Mouse (Mus musculus) gastrocnemius, adult 2 months (tissue): ENCODE measurements around the gene Slc4a4. TPM values are rescaled to one million over a fixed set of nuclear protein-coding genes. Genes with fewer than 3 reads are reported as not detected.

ENCODE experiments used
- DNase-seq: peaks from one replicate; pipeline ENCODE4 v3.0.0; 2022
- H3K27ac ChIP-seq: fragments of 200-600 bp; 2 replicates; pipeline ENCODE4 v1.8.1; 2022; ENCODE audit warnings: mild to moderate bottlenecking
- H3K4me3 ChIP-seq: fragments of 200-600 bp; 2 replicates; pipeline ENCODE4 v1.8.1; 2022; ENCODE audit warnings: mild to moderate bottlenecking, moderate library complexity
- CTCF ChIP-seq: fragments of 200-600 bp; IDR thresholded peaks from 2 replicates; pipeline ENCODE4 v1.8.1; 2022; ENCODE audit warnings: antibody characterized with exemption, mild to moderate bottlenecking, moderate library complexity
- intact Hi-C: fragments of 180-260 bp; cut with DNase I; formaldehyde crosslinking; loops from one replicate; pipeline ENCODE4 v1.15.1; 2025
- total RNA-seq, 2 experiments: library from RNA; stranded (reverse); gene quantifications; 2 replicates each; pipeline ENCODE4 v1.2.3; 2021

The Slc4a4 gene
- total RNA-seq, 2 experiments from 2014 or later = 14.0 to 19.8 TPM

- intact Hi-C loops = no loop called here
- no peak overlapping the region for H3K27ac ChIP-seq
- DNase-seq = no peak
- TF ChIP-seq CTCF = no peak
- H3K4me3 ChIP-seq = no peak overlapping the region
These were observed 149.5 kb downstream of the Slc4a4 start for GRCm38 (mm10) chr5:89036147-89036546.

GRCm38 (mm10) chr5:89040814-89041213 is 154.2 kb downstream of the Slc4a4 start:
- no peak for TF ChIP-seq CTCF
- H3K27ac ChIP-seq = no peak overlapping the region
- DNase-seq = no peak
- intact Hi-C loops = no loop called here
- no peak overlapping the region for H3K4me3 ChIP-seq

GRCm38 (mm10) chr5:89043846-89044245 is 157.2 kb downstream of the Slc4a4 start:
- Histone ChIP-seq H3K27ac (no peak overlapping the region), H3K4me3 (no peak overlapping the region)
- TF ChIP-seq CTCF = no peak
- intact Hi-C loops = no loop called here
- no peak for DNase-seq

- TF ChIP-seq CTCF = no peak
- Histone ChIP-seq H3K27ac (no peak overlapping the region), H3K4me3 (no peak overlapping the region)
- intact Hi-C loops = no loop called here
- DNase-seq = no peak
These were observed 158.2 kb downstream of the Slc4a4 start for GRCm38 (mm10) chr5:89044801-89045200.

- no peak for DNase-seq
- TF ChIP-seq CTCF = no peak
These were observed 165.0 kb downstream of the Slc4a4 start for GRCm38 (mm10) chr5:89051577-89051976.

GRCm38 (mm10) chr5:89052230-89052629 is 165.6 kb downstream of the Slc4a4 start:
- intact Hi-C loops = no loop called here
- TF ChIP-seq CTCF = no peak
- no peak for DNase-seq
- H3K4me3 ChIP-seq = no peak overlapping the region
- no peak overlapping the region for H3K27ac ChIP-seq

More at GRCm38 (mm10) chr5:89051577-89051976, 165.0 kb downstream of the Slc4a4 start:
- Histone ChIP-seq H3K4me3 (no peak overlapping the region), H3K27ac (no peak overlapping the region)
- intact Hi-C loops = no loop called here

GRCm38 (mm10) chr5:89055656-89056055 is 169.0 kb downstream of the Slc4a4 start:
- intact Hi-C loops = no loop called here
- Histone ChIP-seq H3K27ac (no peak overlapping the region), H3K4me3 (no peak overlapping the region)
- no peak for DNase-seq
- TF ChIP-seq CTCF = no peak

GRCm38 (mm10) chr5:89056370-89056769 is 169.8 kb downstream of the Slc4a4 start:
- no peak for DNase-seq
- intact Hi-C loops = no loop called here
- Histone ChIP-seq H3K27ac (no peak overlapping the region), H3K4me3 (no peak overlapping the region)
- no peak for TF ChIP-seq CTCF

- intact Hi-C loops = loop anchor here (5.0 to 10.0 kb wide), 2 partner anchors 86 to 126 kb away; no protein-coding TSS in a partner anchor
- H3K27ac ChIP-seq = peak overlapping the region; percentile 80
- DNase-seq = no peak
- H3K4me3 ChIP-seq = no peak overlapping the region
- no peak for TF ChIP-seq CTCF
These were observed 174.5 kb downstream of the Slc4a4 start for GRCm38 (mm10) chr5:89061097-89061496.

GRCm38 (mm10) chr5:89062286-89062685 is 175.7 kb downstream of the Slc4a4 start:
- no peak for TF ChIP-seq CTCF
- Histone ChIP-seq H3K27ac (peak overlapping the region; percentile 80), H3K4me3 (no peak overlapping the region)
- DNase-seq = no peak
- intact Hi-C loops = loop anchor here (5.0 to 10.0 kb wide), 2 partner anchors 85 to 127 kb away; no protein-coding TSS in a partner anchor

GRCm38 (mm10) chr5:89067111-89067510 is 180.5 kb downstream of the Slc4a4 start:
- DNase-seq = no peak
- no peak for TF ChIP-seq CTCF
- intact Hi-C loops = loop anchor here (10.0 kb wide), 1 partner anchor 132 kb away; no protein-coding TSS in a partner anchor
- H3K4me3 ChIP-seq = no peak overlapping the region
- H3K27ac ChIP-seq = no peak overlapping the region

GRCm38 (mm10) chr5:89068072-89068471 is 181.5 kb downstream of the Slc4a4 start:
- Histone ChIP-seq H3K27ac (no peak overlapping the region), H3K4me3 (no peak overlapping the region)
- no peak for TF ChIP-seq CTCF
- DNase-seq = no peak
- intact Hi-C loops = loop anchor here (10.0 kb wide), 1 partner anchor 133 kb away; no protein-coding TSS in a partner anchor

GRCm38 (mm10) chr5:89070051-89070450 is 183.4 kb downstream of the Slc4a4 start:
- intact Hi-C loops = no loop called here
- Histone ChIP-seq H3K27ac (no peak overlapping the region), H3K4me3 (no peak overlapping the region)
- no peak for DNase-seq
- no peak for TF ChIP-seq CTCF

GRCm38 (mm10) chr5:89071957-89072356 is 185.3 kb downstream of the Slc4a4 start:
- intact Hi-C loops = no loop called here
- DNase-seq = no peak
- no peak for TF ChIP-seq CTCF
- H3K27ac ChIP-seq = no peak overlapping the region
- no peak overlapping the region for H3K4me3 ChIP-seq

- Histone ChIP-seq H3K27ac (no peak overlapping the region), H3K4me3 (no peak overlapping the region)
- TF ChIP-seq CTCF = no peak
- intact Hi-C loops = no loop called here
- DNase-seq = no peak
These were observed 191.1 kb downstream of the Slc4a4 start for GRCm38 (mm10) chr5:89077711-89078110.
